Mouse (Mus musculus) mature B cell (primary cell): ENCODE data around the gene Nup210.

Experiments used
- in situ Hi-C: fragments of 300-500 bp; cut with MboI; formaldehyde crosslinking; loops from 2 replicates; pipeline ENCODE4 v1.14.3; 2019

The Nup210 gene

DNA sequence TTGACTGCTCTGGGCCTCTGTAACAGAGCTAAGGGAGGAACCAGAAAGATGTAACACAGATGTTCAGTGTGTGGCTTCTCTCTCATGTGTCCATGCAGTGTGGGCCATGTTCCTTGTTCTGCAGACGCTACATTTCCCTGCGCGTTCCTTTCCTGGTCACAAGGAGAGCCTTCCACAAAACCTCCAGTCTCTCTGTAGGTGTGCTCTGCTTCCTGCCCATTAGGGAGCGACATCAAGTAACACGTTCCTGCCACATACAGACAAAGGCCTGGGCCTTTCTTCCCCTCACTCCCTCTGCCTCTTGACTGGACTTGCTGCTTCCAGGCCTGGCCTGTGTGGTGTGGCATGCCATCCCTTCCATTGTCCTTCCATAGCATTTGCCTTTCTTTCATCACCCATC is 88.4 kb downstream of the Nup210 start:
- in situ Hi-C loops = no loop called here

DNA sequence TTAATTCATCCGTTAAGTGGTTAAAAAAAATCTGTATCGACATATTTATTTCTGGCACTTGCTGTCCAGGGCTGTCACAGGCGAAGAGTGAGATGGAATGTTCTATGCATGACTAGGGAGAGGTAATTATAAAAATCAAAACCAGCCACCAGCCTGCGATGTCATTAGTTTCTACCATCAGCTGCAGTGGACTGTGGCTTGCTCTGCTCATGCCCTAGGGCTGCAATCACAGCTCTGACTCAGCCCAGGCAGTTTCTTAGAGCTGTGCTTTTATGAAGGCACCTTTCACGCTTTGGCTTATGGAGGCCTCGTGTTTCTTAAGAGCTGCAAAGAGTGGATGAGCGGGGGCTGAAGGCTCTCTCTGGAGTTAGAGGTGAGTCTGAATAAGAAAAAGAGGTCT is 95.8 kb downstream of the Nup210 start:
- in situ Hi-C loops = no loop called here

DNA sequence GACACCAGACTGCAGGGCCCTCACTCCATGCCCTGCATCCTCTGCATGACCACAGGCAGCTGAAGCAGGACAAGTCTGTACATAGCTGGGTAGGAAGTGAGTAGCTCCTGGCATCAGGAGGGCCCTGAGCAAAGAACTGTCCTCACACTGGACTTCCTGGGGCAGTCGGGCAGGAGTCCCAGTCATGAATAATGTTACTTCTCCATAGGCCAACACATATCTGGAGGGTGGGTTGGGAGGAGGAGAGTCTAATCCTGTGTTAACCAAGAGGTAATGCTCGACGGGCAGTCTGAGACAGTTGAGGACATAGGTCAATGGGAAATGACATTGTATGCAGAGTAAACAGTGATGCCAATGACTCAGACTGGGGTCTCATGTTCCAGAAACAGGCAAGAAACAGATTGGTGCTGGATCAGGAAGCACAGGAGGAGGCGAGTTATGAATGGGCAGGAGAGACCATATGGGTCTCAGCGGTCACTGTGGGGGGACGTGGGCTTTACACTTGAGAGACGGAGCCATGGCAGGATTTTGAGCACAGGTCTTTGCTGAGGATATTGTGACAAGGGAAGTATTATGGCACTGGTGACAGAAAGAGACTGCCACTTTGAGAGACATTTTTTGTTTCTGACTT is 99.9 kb downstream of the Nup210 start:
- in situ Hi-C loops = no loop called here

DNA sequence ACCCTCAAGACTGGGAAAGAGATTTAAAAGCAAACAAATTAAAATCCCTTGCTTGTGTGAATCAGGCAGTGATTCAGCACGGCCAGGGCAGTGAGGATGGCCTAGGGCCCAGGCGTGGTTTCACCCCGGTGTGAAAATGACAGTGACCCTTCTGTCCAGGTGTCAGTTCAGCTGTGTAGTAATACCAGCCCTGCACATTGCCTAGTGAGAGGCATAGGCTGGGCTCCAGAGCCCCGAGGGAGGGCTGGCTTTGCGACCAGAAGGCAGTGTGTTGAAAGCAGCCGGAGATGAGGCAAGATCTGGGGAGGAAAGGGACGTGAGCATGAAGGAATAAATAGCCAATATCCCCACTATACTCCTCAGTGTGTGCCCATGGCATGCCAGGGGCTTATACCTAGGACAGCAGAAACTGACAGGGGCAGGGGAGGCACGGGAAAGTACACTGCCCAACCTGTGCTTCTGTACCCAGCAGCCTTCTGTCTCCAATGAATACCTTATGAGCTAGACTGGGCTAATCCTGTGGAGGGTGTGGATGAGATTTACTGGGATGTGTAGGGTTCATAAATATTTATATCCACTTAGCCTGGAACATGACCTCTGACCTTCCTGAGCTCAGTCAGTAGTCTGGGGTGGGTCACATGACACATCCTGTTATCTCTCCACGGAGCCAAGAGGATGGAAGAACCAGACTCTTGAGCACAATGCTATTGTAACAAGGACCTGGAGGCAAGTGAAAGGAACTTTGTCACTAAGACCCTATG is 102.3 kb downstream of the Nup210 start:
- in situ Hi-C loops = no loop called here

DNA sequence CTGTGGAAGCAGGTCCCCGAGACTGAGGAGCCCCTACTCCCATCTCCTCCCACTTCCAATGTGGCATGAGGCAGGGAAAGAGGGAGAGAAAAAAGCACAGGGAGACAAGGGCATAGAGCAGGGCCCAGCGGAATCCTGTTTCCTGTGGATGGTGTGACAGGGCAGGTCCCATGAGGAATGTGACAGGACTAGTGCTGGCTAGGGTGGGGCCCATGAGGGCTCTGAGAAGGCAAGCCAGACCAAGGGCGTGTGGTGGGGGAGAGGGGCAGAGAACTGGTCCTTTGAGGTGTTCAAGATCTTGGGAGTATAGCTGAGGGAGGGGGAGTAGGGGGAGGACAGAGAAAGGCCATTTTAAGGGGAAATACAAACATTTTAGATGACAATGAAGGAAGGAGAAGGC is 104.2 kb downstream of the Nup210 start:
- in situ Hi-C loops = no loop called here

DNA sequence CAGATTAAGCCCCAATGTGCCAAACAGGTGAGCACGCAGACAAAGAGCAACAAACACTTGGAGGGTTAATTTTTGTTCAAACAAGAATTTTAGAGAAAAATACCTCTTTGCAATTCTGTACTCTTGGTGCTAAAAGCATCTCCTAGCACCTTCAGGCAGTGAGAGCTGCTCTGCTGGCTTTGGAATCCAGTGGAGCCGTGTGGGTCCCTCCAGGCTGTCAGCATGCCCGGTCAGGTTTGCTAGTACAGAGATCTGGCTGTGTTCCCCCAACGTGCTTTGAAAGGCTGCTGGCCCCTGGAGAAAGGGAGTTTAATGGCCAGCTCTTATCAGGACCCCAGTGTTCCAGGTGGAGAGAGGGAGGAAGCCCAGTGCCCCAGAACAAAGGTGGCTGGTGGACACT is 105.1 kb downstream of the Nup210 start:
- in situ Hi-C loops = no loop called here

DNA sequence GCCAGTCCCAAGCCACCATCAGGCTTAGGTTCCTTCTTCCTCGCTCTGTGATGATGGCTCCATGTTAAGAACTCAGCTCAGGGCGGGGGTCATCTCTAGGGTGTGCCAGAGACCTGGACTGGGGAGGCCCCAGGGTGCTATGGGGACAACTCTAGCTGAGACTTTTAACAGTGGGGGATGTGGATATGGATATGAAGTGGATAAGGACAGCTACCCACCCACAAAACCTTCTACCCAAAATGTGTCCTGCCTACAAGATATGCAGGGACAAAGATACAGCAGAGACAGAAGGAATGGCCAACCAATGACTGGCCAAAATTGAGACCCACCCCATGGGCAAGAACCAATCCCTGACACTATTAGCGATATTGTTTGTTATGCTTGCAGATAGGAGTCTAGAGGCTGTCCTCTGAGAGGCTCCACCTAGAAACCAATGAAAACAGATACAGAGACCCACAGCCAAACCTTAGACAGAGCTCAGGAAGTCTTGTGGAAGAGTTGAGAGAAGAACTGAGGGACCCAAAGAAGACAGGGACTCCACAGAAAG is 108.3 kb downstream of the Nup210 start:
- in situ Hi-C loops = no loop called here

DNA sequence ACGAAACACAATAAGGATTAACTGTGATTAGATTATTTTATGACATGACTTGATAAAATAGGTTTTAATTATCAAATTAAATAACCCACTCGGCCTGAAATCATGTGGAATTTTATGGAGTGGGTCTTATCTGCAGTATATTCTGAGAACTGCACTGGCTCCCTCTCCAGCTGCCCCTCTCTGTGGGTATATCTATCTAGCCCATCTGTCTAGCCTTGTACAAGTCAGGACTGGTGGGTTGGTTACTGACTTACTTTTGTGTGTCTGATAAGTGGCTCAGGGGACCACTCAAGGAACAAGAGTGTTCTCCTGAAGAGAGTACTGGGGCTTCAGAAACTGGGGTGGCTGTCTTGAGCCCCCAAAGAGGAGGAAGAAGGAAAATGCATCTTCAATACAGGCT is 109.4 kb downstream of the Nup210 start:
- in situ Hi-C loops = no loop called here

DNA sequence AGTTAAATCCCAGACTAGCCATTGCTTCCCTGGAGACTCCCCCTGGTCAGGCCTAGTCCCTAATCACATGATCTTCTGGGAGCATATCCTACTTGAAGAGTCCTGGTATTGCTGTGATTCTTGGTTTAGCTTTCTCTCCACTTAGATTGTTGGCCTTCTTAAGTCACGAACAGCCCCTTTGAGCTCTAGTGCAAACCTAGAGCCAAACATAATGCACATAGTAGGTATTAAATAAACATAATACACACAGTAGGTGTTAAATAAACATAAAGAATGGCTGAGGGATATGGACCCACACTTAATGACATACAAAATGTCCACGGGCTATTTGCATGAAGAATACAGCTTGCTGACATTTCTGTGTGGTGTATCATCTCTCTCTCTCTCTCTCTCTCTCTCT is 112.5 kb downstream of the Nup210 start:
- in situ Hi-C loops = no loop called here

DNA sequence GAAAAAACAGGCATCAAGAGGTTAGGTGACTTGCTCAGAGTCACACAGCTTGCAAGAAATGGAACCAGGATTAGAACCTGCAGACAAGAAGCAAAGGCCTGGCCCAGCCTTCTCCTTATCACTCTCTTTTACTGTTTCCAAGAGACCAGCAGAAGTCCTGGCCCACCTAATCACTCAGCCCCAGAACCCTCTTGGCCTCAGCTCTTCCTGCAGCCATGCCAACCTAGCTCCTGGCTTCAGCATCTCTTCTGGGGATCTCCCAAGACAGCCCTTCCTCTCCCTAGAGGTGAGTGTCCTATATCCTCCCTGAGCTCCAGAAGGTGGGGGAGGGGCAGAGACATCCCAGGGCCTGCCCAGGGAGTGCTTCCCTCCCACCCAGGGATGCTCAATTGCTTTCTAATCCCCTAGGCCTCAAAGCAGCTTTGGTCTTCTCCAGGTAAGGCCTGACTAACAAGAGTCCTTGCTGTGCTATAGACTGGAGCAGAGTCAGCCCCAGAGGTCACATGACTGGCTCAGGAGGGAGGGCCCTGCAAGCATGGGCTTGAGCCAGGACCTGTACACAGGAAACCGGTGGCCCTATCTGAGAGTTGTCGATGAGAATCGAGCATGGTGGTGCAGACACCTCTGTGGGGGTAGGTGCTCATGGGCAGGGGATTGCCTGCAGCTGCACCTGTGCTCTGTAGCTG is 113.2 kb downstream of the Nup210 start:
- in situ Hi-C loops = no loop called here

DNA sequence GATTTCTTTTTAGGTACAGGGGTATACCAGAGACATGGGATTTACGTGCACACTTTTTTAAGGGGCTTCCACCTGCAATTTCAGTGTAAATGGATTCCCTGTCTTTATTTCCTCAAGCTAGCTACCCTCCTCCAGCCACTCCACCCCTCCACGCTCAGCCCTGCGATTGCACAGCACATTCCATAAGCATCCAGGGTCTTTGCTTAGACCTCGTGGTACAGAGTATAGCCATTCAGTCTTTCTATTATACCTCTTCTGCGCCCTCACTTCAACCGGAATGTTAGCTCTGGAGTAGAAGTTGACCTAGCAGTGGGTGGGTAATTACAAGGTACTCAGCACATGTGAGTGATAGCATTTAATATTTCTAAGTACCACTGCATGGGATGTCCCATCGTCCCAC is 115.1 kb downstream of the Nup210 start:
- in situ Hi-C loops = no loop called here

DNA sequence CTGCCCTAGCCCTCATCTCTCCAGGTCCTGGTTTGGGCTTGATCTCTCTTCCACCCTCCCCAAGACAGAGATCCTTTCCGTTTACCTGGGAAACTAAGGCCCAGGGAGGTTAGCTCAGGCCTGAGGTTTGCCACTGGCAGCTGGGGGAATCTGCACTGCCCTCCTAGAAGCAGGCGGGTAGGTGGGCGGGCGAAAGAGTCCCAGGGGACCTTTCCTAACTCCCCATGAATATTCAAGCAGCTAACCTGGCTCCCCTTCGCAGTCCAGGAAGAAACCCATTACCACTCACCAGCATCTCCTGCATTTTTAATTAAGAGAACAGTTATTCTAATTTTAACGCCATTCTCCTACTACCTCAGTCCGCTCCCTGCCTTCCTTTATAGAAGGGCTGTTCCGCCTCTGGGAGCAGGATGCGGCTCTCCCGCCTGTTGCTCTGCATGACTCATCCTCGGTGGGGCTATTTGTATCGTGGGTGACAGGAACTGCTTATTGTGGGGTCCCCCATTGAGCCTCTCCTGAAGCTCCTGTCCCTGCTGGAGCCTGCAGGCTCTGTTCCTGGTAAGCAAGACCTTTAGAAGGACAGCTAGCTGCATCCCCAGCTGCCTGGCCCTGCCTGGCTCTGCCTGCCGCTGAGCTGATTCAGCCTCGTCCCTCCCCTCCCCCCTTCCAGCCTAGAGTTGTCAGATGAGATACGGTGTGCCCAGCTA is 115.7 kb downstream of the Nup210 start:
- in situ Hi-C loops = no loop called here

DNA sequence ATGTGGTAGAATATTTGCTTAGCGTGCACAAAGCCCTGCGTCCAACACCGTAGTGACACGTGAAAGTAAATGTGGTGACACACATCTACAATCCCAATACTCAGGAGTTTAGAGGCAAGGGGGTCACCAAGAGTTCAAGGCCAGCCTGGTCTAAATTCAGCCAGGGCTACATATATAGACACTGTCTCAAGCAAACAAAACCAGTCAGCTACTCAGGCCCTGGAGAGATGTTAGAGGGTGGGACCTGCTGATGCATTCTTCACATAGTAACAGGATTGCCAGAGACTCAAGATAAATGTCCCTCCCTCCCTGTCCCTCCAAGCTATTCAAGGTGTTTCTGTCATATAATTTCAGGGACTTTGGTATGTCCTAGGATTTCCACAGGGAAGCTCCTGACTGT is 117.5 kb downstream of the Nup210 start:
- in situ Hi-C loops = no loop called here

DNA sequence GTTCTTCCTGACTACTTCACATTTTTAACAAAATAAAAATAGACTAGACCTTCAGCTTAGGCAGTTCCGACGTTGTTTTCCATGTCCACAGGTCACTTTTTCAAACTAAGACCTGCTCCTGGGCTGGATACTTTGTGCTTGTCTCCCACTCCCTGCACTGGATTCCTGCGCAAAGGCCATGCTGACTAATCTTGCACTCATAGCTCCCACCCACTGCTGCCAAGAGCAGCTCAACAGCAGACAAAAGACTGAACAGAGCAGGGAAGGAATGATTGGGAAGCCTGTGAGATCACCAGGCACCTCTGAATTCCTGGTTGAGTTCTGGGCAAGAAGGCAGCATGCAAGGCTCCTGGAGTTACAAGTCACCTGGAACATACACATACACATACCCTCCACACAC is 119.6 kb downstream of the Nup210 start:
- in situ Hi-C loops = no loop called here

DNA sequence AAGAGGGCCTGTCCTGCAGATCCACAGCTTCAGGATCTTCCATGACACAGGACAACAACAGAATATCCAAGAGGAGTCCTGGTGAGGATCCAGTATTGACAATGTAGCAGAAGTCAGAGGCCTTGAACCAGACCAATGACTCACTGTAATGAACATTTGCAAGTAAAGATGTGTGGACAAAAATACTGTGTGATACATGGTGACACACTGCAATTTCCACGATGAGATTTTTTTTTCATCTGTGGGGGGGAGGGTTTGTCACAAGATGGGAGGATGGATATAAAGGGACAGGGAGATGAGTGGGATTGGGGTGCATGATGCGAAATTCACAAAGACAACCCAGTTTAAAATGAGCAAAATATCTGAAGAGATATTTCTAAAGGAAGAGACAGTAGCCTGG is 120.4 kb downstream of the Nup210 start:
- in situ Hi-C loops = no loop called here

DNA sequence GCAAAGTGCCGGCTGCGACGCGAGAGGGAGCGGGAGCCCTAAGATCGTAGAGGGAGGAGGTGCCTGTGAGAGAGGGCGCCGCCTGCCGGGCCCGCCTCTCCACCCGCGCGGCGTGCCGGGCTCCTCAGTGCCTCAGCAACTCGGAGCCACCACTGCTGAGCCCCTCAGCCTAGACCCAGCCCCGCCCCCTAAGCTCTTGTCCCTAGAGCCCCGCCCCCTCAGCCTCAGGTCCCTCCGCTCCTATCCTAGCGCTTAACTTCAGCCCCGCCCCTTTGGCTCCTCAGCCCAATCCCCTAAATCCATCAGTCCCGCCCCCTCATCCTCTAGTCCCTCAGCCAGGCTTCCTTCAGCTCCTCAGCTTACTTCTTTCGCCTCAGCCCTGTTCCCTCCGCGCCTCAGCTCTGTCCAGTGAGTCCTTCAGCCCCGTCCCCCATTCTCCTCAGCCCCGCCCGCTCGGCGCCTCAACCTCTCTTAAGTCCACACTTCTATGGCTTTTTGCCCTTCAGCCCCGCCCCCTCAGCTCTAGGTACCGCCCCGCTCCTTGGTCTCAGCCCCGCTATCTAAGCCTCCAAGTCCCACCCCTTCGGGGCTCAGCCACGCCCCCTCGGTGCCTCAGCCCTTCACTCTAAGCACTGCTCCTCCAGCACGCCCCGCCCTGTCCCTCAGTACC is 127.8 kb downstream of the Nup210 start, which contains the start of gene Iqsec1:
Gene Iqsec1, minus strand, starts transcription at position 38 of the 670 bp plus-strand sequence.
- in situ Hi-C loops = no loop called here

DNA sequence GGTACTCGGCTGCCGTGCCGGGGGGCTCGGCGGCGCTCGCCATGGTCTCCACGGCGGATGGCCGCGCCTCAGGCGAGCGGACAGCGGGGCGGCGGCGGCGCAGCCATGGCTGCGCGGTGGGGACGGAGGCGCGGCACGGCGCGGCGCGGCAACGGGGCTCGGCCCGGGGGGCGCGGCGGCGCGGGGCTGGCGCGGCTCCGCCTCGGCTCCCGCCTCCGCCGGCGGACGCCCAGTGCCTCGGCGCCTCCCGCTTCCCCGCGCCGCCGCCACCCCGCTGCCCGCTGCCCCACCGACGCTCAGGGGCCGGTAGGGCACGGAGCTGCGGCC is 128.4 kb downstream of the Nup210 start:
- in situ Hi-C loops = no loop called here

DNA sequence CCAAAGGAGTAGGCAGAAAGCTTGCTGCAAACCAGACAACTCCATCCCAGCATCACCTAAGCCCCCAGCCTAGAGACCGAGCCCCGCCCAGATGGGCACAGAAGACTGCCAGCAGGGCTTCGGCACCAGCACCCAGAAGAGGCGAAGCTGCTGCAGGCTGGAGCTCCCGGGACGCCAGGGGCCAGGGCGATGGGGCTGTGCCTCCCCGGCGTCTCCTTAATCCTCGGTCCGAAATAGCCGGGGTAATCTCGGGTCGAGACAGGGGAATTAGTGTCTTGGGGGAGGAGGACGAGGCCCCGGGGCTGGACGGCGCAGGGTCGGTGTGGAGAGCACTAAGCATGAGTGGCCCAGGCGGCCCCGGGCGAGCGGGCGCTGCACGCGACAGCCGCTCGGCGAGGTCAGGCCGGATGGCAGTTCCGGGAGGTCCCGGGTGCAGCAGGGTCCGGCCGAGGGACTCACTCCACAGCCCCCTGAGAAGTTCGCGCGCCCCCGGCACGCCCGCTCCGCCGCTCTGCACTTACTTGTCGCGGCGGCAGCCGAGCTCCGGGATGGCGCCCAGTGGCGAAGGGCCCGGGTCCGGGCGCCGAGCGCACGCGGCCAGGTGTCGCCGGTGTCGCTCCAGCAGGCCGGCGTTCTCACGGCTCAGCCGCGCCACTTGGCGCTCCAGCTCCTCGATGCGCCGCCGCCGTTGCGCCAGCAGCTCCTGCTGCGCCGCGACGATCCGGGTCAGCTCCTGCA is 128.9 kb downstream of the Nup210 start:
- in situ Hi-C loops = no loop called here

DNA sequence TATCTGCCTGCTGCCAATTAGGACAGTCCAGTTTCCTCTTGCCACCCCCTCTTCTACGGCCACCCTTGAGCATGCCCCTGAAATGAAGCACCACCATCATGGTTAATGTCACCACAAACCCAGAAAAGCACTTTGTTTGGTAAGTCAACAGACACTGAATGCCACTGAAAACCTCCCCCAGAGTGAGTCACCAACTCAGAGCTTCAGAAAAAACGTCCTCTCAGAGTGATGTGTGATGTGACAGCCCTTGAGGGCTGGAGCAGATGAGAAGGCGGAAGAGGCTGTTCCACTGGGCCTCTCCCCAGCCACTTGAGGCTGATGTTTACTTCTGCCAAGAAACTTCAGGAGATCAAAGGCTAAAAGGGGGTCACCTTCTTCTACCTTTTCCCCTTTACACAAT is 132.5 kb downstream of the Nup210 start:
- in situ Hi-C loops = no loop called here

DNA sequence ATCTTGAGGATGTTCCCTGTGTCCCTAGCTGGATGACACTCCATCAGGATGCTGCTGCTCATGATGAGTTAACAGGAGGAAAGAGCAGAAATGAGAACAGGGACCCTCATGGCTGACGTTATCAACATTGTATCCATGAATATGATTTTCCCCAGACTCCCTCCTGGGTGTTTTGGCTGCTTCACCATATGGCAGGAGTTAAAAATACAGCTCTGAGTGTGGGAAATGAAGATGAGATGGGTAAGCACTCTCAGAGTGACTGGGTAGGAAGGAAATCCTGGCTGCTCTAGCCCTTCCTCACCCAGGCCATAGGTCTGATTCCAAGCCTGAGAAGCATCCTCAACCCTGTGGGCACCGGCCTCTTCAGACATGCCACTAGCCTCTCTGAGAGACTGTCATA is 142.3 kb downstream of the Nup210 start:
- in situ Hi-C loops = no loop called here

DNA sequence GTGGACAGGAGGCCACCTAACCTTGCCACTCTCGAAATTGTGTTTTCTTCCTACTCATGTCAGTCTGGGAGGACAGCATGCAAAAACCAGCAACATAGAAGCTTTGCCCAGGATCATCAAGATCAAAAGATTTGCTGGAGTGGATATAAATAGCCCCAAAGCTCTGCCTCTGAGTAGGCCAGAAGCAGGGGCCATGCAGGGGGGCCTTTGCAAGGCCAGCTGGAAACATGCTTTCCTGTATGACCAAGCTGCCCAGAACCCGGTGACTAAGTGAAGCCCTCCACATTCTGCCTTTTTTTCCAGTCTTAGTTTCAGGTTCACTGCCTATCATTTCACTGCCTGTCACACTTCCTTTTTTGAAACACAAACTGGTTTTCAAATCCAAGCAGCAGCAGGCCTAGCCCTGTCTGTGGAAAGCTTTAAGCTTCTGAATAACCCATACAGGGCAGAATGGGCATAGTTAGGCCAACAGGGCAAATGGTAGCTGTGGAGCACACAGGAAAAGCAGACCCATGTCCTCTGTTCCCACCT is 147.2 kb downstream of the Nup210 start:
- in situ Hi-C loops = no loop called here
